Mouse (Mus musculus): ENCODE results near the gene Cdc42se2. TPM values are rescaled to one million over a fixed set of nuclear protein-coding genes. Genes with fewer than 3 reads are reported as not detected.

Cdc42se2 gene
- total RNA-seq, 2 experiments from 2014 or later, result 21.1 to 24.6 TPM

GRCm38 (mm10) chr11:54754301-54755147 lies 33.0 kb downstream of the Cdc42se2 start:
- no peak for DNase-seq

- DNase-seq, result peak; percentile 64 to 72
Observed at GRCm38 (mm10) chr11:54751502-54751901, 36.0 kb downstream of the Cdc42se2 start.

- no peak for DNase-seq
Observed at GRCm38 (mm10) chr11:54748891-54749290, 38.6 kb downstream of the Cdc42se2 start.

GRCm38 (mm10) chr11:54744231-54744630 lies 43.2 kb downstream of the Cdc42se2 start:
- no peak for DNase-seq

GRCm38 (mm10) chr11:54741330-54741729 lies 46.1 kb downstream of the Cdc42se2 start:
- no peak for DNase-seq

GRCm38 (mm10) chr11:54739012-54739750 lies 48.3 kb downstream of the Cdc42se2 start:
- DNase-seq, result no peak

GRCm38 (mm10) chr11:54736903-54737302 lies 50.6 kb downstream of the Cdc42se2 start:
- no peak for DNase-seq

GRCm38 (mm10) chr11:54735114-54735513 lies 52.4 kb downstream of the Cdc42se2 start:
- DNase-seq, result no peak

- DNase-seq, result no peak
Observed at GRCm38 (mm10) chr11:54733546-54733945, 53.9 kb downstream of the Cdc42se2 start.

- DNase-seq, result no peak
Observed at GRCm38 (mm10) chr11:54731367-54731766, 56.1 kb downstream of the Cdc42se2 start.

GRCm38 (mm10) chr11:54730931-54731330 lies 56.5 kb downstream of the Cdc42se2 start:
- DNase-seq, result no peak

GRCm38 (mm10) chr11:54729311-54729710 lies 58.2 kb downstream of the Cdc42se2 start:
- no peak for DNase-seq

- DNase-seq, result no peak
Observed at GRCm38 (mm10) chr11:54728371-54728770, 59.1 kb downstream of the Cdc42se2 start.

GRCm38 (mm10) chr11:54727327-54727901 lies 60.1 kb downstream of the Cdc42se2 start:
- peak; percentile 51 to 74 for DNase-seq

GRCm38 (mm10) chr11:54726571-54727062 lies 60.9 kb downstream of the Cdc42se2 start:
- no peak for DNase-seq

GRCm38 (mm10) chr11:54724353-54725034 lies 63.0 kb downstream of the Cdc42se2 start:
- DNase-seq, result no peak

- DNase-seq, result no peak
Observed at GRCm38 (mm10) chr11:54722057-54722456, 65.4 kb downstream of the Cdc42se2 start.

- DNase-seq, result no peak
Observed at GRCm38 (mm10) chr11:54718601-54719000, 68.9 kb downstream of the Cdc42se2 start.

GRCm38 (mm10) chr11:54717893-54718292 lies 69.6 kb downstream of the Cdc42se2 start:
- DNase-seq, result no peak

- DNase-seq, result no peak
Observed at GRCm38 (mm10) chr11:54712849-54713248, 74.6 kb downstream of the Cdc42se2 start.

GRCm38 (mm10) chr11:54710512-54711293 lies 76.8 kb downstream of the Cdc42se2 start:
- no peak for DNase-seq
